Mouse (Mus musculus) gastrocnemius, adult 2 months (tissue): ENCODE data around the gene Fabp1. TPM values are rescaled to one million over a fixed set of nuclear protein-coding genes. Genes with fewer than 3 reads are reported as not detected.

Experiments used
- DNase-seq: peaks from one replicate; pipeline ENCODE4 v3.0.0; 2022
- H3K27ac ChIP-seq: fragments of 200-600 bp; 2 replicates; pipeline ENCODE4 v1.8.1; 2022; ENCODE audit warnings: mild to moderate bottlenecking
- H3K4me3 ChIP-seq: fragments of 200-600 bp; 2 replicates; pipeline ENCODE4 v1.8.1; 2022; ENCODE audit warnings: mild to moderate bottlenecking, moderate library complexity
- CTCF ChIP-seq: fragments of 200-600 bp; IDR thresholded peaks from 2 replicates; pipeline ENCODE4 v1.8.1; 2022; ENCODE audit warnings: antibody characterized with exemption, mild to moderate bottlenecking, moderate library complexity
- intact Hi-C: fragments of 180-260 bp; cut with DNase I; formaldehyde crosslinking; loops from one replicate; pipeline ENCODE4 v1.15.1; 2025
- total RNA-seq, 2 experiments: library from RNA; stranded (reverse); gene quantifications; 2 replicates each; pipeline ENCODE4 v1.2.3; 2021

Fabp1 gene
- total RNA-seq, 2 experiments from 2014 or later, result not detected

DNA sequence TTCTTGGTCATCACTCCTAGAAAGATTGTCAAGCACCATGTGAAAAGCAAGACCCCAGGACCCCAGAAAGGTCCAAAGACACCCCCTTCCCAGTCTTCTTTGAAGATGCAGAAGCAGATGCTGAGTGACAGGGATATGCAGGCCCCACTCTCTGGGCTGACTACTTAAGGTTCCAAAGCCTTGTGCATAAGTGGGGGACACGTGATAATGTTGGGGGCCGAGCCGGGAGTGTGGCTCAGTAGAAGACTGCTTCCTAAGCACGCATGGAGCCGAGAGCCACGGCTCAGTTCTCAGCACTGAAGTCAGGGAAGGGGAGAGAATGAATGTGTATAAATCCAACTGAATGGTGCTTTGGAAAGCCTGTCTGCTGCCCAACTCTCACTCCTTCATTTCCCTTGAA is 26.9 kb downstream of the Fabp1 start:
- DNase-seq, result no peak
- intact Hi-C loops, result no loop called here
- no peak for TF ChIP-seq CTCF
- Histone ChIP-seq H3K4me3 (no peak overlapping the region), H3K27ac (no peak overlapping the region)

DNA sequence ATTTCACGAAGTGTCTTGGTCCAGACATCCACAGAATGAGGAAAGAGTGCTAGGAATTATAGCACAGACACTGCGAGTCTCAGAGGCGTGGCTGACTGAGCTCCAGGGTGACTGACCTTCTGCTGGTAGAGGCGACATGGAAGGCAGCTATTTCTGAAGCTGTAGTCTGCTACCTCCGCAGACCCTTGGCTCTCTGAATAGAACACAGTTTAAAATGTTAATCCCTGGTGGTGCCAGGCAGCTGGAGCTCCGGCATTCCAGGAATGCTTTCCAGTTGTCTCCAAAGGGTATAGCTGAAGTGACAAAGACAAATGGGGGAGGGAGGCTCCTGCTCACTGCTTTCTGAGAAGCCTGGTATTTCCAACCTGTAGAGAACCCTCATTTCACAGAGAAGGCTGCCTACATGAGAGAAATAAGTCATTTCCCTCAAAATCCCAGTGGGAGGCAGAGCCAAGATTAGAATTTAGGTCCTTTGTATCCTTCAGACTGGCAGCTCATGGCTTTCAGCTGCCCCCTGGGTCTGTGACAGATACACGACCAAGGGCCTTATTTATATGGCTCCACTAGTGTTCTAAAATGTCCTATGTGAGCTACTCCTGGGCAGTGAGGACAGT is 27.6 kb downstream of the Fabp1 start:
- peak overlapping the region; percentile 28; the same call in 1 of the 2 replicates for H3K27ac ChIP-seq
- no peak for TF ChIP-seq CTCF
- DNase-seq, result no peak
- intact Hi-C loops, result no loop called here
- no peak overlapping the region for H3K4me3 ChIP-seq

DNA sequence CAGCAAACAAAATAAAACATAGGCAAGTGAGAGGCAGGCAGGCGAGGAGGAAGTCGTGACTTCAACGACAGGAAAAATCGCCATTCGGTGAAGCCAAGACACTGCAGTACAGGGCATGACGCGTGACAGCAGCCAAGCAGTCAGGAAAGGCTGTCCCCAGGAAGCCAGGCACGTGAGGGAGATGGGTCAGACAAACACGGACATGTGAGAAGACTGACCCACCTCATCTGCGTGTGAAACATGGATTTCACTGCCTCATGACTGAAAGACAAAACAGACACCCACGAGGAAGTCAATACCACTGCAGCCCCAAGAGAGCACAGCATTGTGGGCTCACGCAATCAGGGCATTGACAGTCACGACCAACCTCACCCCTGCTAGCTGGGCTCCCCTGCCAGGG is 35.5 kb downstream of the Fabp1 start:
- Histone ChIP-seq H3K27ac (no peak overlapping the region), H3K4me3 (no peak overlapping the region)
- TF ChIP-seq CTCF, result no peak
- DNase-seq, result no peak
- intact Hi-C loops, result no loop called here

DNA sequence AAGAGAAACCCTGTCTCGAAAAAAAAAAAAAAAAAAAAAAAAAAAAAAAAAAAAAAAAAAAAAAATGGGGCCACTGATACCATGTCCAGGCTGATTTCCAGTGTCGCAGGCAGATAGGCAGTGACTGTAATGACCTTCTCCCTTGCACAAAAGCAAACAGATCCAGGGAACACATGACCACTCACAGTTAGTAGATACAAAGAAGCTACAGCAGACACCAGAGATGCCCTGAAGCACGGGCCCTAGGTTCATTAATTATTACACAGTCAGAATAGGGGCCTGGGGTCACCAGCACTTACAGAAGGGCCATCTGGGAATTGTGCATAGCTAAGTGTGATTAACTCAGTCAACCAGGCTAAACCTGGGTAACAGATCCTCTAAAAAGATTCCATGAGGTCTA is 36.3 kb downstream of the Fabp1 start:
- intact Hi-C loops, result no loop called here
- Histone ChIP-seq H3K4me3 (no peak overlapping the region), H3K27ac (no peak overlapping the region)
- TF ChIP-seq CTCF, result no peak
- no peak for DNase-seq

DNA sequence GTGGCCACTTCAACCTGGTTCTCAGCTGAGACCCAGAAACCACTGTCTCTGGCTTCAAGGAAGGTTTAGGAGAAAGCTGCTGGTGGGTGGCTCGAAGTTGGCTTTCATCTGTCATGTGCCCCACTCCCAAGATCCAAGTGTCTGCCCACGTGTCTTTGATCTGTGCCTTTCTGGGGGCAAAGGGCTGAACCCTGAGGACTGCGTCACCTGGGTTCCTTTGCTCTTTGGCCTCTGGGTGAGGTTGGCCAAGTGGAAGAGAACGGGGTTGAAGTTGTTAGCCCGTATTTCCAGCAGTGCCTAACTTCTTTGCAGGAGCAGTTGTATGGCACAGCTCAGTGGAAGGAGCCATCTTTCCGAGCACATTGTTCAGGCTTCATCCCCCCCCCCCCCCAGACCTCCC is 36.9 kb downstream of the Fabp1 start:
- intact Hi-C loops, result no loop called here
- no peak for TF ChIP-seq CTCF
- Histone ChIP-seq H3K27ac (no peak overlapping the region), H3K4me3 (no peak overlapping the region)
- DNase-seq, result no peak

DNA sequence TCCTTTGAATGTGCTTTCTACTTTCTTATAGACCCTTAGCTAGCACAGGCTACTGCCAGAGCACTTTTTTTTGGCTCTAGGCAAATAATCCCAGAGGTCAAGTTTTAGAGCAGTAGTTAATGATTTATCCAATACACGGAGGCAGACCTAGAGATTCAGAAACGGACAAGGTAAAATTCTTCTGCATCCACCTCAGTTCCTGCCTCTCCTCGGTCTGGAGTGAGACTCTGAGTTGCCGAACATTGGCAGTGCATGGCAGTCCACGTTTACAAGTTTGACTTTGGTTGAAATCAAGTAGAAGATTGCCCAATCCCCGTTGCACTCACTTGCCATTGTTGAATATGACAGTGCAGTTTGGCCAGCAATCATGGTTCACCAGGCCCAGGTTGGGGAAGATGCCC is 37.4 kb downstream of the Fabp1 start:
- no peak overlapping the region for H3K27ac ChIP-seq
- intact Hi-C loops, result no loop called here
- H3K4me3 ChIP-seq, result no peak overlapping the region
- TF ChIP-seq CTCF, result no peak
- DNase-seq, result no peak

DNA sequence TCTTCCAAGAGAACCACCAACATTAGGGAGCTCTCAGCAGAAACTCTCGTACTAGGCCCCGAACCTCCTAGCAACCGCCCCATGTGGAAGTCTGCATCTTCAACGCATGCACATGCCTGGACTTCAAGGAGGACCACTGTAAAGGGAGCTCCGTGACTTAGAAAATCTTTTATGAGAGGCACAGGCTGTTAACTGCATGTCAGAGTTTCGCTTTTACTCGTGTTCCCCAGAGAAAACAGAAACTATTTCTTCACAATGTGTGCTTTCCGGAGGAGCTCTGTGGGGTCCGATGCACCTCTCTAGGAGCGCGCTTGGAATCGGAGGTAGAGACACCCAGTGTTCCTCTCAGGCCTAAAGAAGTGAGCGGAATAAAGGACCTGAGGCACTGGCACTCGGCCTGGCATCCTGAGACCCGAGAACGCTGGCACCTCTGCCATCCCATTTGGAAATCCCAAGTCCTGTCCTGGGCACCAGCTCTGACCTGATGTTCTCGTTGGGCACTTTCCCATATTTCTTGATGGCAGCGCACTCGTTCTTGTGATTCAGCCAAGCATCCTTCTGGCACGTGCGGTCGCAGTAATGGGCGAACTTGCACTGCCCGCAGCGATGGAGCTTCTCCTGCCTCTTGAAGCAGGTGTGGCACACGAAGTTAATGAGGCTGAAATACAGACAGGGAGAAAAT is 39.6 kb downstream of the Fabp1 start:
- no peak overlapping the region for H3K27ac ChIP-seq
- DNase-seq, result peak; percentile 70
- intact Hi-C loops, result no loop called here
- TF ChIP-seq CTCF, result no peak
- H3K4me3 ChIP-seq, result no peak overlapping the region

DNA sequence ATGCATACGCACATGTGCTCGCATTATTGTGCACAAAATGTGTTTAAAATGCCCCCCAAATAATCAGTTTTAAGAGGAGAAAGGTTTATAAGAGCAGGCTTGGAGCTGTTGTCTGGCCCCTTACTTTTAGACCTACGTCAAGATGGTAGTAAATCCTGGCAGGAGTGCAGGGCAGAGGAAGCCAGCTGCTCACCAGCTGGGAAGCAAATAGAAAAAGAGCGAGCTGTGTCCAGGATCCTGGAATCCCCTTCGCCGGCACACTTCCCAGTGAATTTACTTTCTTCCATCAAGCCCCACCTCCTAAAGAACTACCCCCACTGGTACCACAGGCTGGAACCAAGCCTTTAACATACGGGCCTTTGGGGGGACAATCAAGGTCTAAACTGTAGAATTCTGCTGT is 41.2 kb downstream of the Fabp1 start:
- Histone ChIP-seq H3K4me3 (no peak overlapping the region), H3K27ac (peak overlapping the region; percentile 51)
- intact Hi-C loops, result loop anchor here (5.0 kb wide), 1 partner anchor 156 kb away; no protein-coding TSS in a partner anchor
- DNase-seq, result no peak
- TF ChIP-seq CTCF, result no peak

DNA sequence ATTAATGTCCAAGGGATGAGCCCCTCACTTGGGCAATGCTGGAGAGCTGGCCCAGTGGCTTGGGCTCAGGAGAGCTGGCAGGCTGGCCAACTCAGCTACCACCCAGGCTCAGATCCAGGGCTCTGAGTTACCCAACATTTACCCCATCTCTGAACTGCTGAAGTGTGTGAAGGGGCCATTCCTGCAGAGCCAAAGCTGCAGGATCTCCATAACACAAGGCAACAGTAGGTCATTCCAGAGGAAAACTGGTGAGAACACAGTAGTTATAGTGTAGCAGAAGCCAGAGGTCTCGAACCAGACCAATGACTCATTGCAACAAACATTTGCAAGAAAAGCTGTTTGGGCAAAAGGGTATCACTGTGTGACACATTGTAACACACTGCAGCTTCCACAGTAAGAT is 43.2 kb downstream of the Fabp1 start:
- TF ChIP-seq CTCF, result no peak
- intact Hi-C loops, result loop anchor here (5.0 kb wide), 1 partner anchor 154 kb away; no protein-coding TSS in a partner anchor
- no peak for DNase-seq
- Histone ChIP-seq H3K27ac (no peak overlapping the region; the same call in 1 of the 2 replicates), H3K4me3 (no peak overlapping the region)

DNA sequence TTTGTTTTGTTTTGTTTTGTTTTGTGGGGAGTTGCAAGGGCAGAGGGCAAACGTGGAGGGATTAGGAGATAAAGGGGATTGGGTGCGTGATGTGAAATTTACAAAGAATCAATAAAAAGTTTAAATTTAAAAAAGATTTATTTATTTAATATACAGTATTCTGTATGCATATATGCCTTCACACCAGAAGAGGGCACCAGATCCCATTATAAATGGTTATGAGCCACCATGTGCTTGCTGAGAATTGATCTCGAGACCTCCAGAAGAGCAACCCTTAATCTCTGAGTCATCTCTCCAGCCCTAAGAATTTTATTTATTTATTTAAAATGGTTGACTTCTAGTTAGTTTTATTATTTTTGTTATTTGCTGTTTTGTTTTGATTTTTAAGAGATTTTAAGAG is 43.6 kb downstream of the Fabp1 start:
- H3K4me3 ChIP-seq, result no peak overlapping the region
- intact Hi-C loops, result loop anchor here (5.0 kb wide), 1 partner anchor 154 kb away; no protein-coding TSS in a partner anchor
- no peak for DNase-seq
- peak; percentile 49 for TF ChIP-seq CTCF
- no peak overlapping the region for H3K27ac ChIP-seq

DNA sequence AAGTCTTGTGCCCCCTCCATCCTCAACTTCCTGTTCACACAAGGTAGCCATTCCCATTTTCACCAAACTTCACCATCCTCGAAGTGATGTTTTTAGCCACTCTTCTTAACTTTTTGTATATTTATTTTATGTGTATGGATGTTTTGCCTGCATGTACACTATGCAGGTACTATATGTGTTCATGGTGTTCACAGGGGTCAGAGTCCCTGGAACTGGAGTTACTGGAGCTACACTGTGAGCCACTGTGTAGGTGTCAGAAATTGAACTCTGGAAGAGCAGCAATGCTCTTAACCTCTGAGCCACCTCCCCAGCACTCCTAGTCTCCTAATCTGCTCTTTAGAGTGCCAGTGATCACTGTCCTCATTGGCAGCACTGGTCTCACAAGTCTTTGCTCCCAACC is 48.8 kb downstream of the Fabp1 start:
- intact Hi-C loops, result no loop called here
- Histone ChIP-seq H3K4me3 (no peak overlapping the region), H3K27ac (peak overlapping the region; percentile 48; the same call in 1 of the 2 replicates)
- TF ChIP-seq CTCF, result no peak
- DNase-seq, result no peak

DNA sequence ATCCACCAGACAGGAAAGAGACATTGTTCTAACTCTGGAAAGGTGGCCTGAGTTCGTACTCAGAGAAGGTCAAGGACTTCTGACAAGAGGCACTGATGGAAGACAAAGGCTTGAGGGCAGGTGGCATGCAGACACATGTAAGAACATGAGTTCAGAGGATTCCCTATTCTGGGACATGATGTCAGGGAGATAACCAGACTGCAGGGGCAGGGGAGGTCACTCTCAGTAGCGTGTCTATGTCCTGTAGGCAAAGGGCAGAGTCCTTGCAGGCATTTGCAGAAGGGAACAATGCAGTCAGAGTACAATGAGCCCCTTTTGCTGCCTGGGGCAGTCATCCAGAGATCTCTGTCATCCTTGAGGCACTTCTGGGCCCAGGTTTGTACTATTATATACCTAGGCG is 50.0 kb downstream of the Fabp1 start:
- TF ChIP-seq CTCF, result no peak
- intact Hi-C loops, result no loop called here
- H3K4me3 ChIP-seq, result no peak overlapping the region
- H3K27ac ChIP-seq, result peak overlapping the region; percentile 59
- no peak for DNase-seq

DNA sequence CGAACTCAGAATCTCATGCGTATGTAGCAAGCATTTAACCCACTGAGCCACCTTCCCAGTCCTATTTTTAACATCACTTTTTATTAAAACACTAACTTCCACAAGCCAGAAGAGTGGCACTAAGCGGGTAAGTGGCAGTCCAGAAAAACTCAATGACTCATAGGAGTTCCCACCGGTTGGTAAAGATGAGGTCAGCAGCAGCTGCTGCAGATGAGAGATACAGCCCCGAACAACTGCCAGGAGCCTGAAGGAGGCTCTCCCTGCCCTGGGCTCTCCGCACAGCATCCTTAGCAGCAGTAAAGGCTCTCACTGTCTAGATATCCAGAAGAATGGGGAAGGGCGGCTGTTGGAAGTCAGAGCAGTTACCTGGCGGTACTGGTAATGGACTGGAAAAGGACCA is 51.3 kb downstream of the Fabp1 start:
- no peak for DNase-seq
- intact Hi-C loops, result no loop called here
- Histone ChIP-seq H3K4me3 (0 out of 2 replicates have a peak overlapping the region, but pooled peaks have one; percentile 5), H3K27ac (peak overlapping the region; percentile 35; the same call in 1 of the 2 replicates)
- no peak for TF ChIP-seq CTCF

DNA sequence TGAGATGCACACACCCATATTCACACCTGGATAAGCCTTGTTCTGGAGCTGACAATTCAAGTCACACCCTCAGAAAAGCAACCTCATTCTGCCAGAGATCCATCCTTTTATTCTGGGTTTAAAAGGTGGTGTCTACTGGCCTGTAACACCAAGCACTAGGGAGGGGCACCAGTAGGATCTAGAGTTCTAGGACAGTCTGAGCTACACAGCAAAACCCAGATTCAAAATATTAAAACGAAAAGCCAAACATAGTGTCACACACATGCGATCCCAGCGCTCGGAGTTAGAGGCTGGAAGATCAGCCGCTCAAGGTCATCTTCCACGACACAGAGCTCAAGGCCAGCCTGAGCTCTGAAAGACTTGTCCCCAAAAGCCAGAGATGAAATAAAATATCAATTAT is 54.8 kb downstream of the Fabp1 start:
- Histone ChIP-seq H3K27ac (no peak overlapping the region), H3K4me3 (no peak overlapping the region)
- intact Hi-C loops, result no loop called here
- TF ChIP-seq CTCF, result no peak
- no peak for DNase-seq

Other genes starting within 250 kb of the Fabp1 start
- not detected for gene Foxi3, start 243.3 kb upstream of the Fabp1 start, total RNA-seq
- gene Thnsl2, start 55.4 kb upstream of the Fabp1 start, total RNA-seq, result 1 to 10 TPM; 5.3 to 8.2 TPM
- gene Krcc1, start 71.8 kb downstream of the Fabp1 start, total RNA-seq, result 10 to 100 TPM; 23.7 to 33.6 TPM
- gene Smyd1, start 122.4 kb downstream of the Fabp1 start, total RNA-seq, result 100 to 1,000 TPM; 370 to 385 TPM
- not detected for gene Cd8b1, start 123.0 kb downstream of the Fabp1 start, total RNA-seq
- gene Cd8a, start 173.6 kb downstream of the Fabp1 start, total RNA-seq, result not detected
- 100 to 1,000 TPM; 114 to 132 TPM for gene Rmnd5a, start 240.8 kb downstream of the Fabp1 start, total RNA-seq